Mouse (Mus musculus) embryonic facial prominence, embryonic 10.5 days (tissue): ENCODE measurements at regions not wholly inside any gene's neighbourhood (a gene's known extent, or its start where the extent isn't known, plus 50 kb on each side); places are given as distances from the start of the nearest gene placed in this dataset.
"Not testable (repeated sequence)": the region's sequence is repeated elsewhere in the genome, so short reads cannot be mapped to it uniquely, and the experiment has no call there.

Experiments used
- DNase-seq: peaks from one replicate; pipeline ENCODE4 v3.0.0-alpha.2; 2017; ENCODE audit warnings: low spot score
- H3K27ac ChIP-seq: fragments of 300-500 bp; sonication (generic); replicated peaks from 2 replicates; pipeline ENCODE4 v1.5.1; 2016; ENCODE audit warnings: mild to moderate bottlenecking
- H3K27me3 ChIP-seq: fragments of 300-500 bp; sonication (generic); replicated peaks from 2 replicates; pipeline ENCODE4 v1.6.1; 2016; ENCODE audit warnings: low read depth, mild to moderate bottlenecking; ENCODE audit not compliant: poor library complexity, severe bottlenecking
- H3K36me3 ChIP-seq: fragments of 300-500 bp; sonication (generic); replicated peaks from 2 replicates; pipeline ENCODE4 v1.6.1; 2016; ENCODE audit warnings: mild to moderate bottlenecking, moderate library complexity
- H3K4me1 ChIP-seq: fragments of 300-500 bp; sonication (generic); 2 replicates; pipeline ENCODE4 v1.6.1; 2016
- H3K4me3 ChIP-seq: fragments of 300-500 bp; sonication (generic); 2 replicates; pipeline ENCODE4 v1.5.1; 2016; ENCODE audit warnings: mild to moderate bottlenecking, moderate library complexity
- H3K9me3 ChIP-seq: fragments of 300-500 bp; sonication (generic); 2 replicates; pipeline ENCODE4 v1.6.1; 2016; ENCODE audit warnings: mild to moderate bottlenecking
- WGBS: fragments of 180-500 bp; shearing (Covaris S2); methylation state at CpG from one replicate; pipeline ENCODE4 v1.1.7; 2016; 5-methylcytosine and 5-hydroxymethylcytosine counted together

DNA sequence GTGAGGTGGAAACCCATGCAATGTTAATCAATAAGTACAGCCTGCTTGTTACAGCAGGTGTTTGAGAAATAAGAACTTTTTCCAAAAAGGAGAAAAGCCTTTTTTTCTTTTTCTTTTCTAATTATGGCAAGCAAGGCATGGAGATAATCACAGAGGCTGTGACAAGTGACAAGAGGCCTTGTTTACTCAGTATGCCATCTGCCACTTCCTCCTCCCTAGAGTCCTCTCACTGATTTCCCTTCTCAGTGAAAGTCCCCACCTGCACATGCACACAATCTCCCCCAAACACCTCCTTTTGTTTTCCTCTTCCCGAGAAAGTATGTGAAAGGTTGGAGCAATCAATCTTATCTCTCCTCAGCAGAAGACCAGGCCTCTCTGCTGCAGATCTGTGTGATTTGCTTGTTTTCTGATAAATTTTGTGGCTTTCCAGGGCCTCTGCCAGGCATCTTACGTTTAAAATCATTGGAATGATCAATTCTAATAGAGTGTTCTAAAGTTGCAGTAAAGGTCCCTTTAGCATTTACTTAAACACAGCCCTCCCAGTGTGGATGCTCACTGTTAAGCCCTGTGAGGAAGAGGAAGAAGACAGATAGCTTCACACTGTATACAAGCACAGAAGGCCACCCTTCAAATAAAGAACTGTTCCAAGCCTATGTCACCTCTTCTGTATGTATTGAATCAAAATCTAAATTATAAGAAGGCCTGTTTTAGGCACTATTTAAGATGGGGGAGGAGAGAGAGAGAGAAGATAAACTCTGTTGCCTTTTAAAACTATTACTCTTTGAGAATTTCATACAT lies 710.5 kb downstream of the Rapgef2 start:
- Histone ChIP-seq H3K27ac (no peak overlapping the region), H3K27me3 (no peaks in the 10 kb centered on the region), H3K9me3 (no peaks in the 10 kb centered on the region), H3K4me3 (no peak overlapping the region), H3K36me3 (no peaks in the 10 kb centered on the region), H3K4me1 (no peaks in the 10 kb centered on the region)
- no peak for DNase-seq
- 44% methylated on average over 2 of the region's 2 CpGs for WGBS

DNA sequence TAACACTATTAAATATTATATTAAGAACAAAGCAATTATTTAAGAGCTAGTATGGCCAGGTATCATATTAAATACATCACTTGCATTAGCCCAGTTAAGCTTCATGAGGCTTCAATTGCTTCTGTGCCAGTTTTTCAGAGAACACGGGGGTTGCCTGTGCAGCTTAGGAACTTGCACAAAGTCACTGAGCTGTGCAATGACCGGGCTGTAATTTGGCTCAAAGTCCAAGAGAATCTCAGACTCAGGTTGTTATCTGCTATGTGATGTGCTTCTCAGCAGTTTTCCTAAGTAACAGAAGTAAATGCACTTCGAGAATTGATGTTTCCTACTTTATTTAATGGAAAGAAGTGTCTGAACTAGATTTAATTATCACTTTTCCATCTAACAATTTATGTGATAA lies 711.5 kb downstream of the Rapgef2 start:
- Histone ChIP-seq H3K27ac (no peak overlapping the region), H3K27me3 (no peaks in the 10 kb centered on the region), H3K4me3 (no peak overlapping the region), H3K9me3 (no peaks in the 10 kb centered on the region), H3K36me3 (no peaks in the 10 kb centered on the region), H3K4me1 (no peaks in the 10 kb centered on the region)
- 76% methylated on average over 3 of the region's 3 CpGs for WGBS
- no peak for DNase-seq

DNA sequence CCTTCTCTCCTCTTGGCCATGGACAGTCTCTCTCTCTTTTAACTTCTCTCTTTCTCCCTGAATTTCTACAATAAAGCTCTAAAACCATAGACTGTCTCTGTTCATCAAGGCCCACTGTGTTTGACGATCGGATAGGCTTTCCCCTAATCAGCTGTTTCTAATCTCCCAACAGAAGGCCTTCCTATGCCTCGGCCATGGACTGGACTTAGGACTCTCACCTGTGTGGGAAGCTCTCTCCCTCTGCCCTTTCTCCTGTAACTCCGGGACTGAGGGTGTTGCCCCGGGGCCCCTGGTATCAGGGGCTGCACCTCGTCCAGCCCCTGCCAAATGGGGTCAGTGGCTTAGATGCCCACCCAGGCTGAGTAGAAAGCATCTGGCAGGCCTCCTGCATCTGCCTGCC lies 713.0 kb downstream of the Rapgef2 start:
- no peaks in the 10 kb centered on the region for H3K4me1 ChIP-seq
- H3K27me3 ChIP-seq = no peaks in the 10 kb centered on the region
- H3K4me3 ChIP-seq = no peak overlapping the region
- no peak overlapping the region for H3K27ac ChIP-seq
- no peaks in the 10 kb centered on the region for H3K9me3 ChIP-seq
- 87% methylated on average over 6 of the region's 6 CpGs for WGBS
- no peak for DNase-seq
- H3K36me3 ChIP-seq = no peaks in the 10 kb centered on the region

DNA sequence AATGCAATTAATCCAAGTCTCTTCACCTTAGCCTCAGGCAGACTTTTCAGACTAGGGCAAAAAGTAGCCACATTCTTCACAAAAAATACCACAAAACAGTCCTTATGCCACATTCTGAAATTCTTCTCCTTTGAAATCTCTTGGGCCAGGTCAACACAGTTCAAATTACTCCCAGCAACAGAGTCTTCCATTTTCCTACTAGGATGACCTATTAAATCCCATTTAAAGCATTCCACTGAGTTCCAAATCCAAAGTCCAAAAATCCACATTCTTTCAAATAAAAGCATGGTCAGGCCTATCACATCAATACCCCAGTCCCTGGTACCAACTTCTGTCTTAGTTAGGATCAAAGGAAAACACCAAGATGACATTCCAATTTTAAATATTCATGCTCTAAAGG lies 721.4 kb downstream of the Rapgef2 start:
- H3K36me3 ChIP-seq, H3K9me3 ChIP-seq, H3K4me3 ChIP-seq, H3K4me1 ChIP-seq, DNase-seq, H3K27ac ChIP-seq, H3K27me3 ChIP-seq: not testable (repeated sequence)
